Mouse (Mus musculus): Measurements from ENCODE around the gene Plekhg6. TPM values are rescaled to one million over a fixed set of nuclear protein-coding genes. Genes with fewer than 3 reads are reported as not detected.

Gene Plekhg6
- polyA plus RNA-seq (2014; fragmentation: Nextera tagmentation; extraction: Ambion mirVana) = 0.16 TPM in 1 of 2 replicates, not detected in the other

- DNase-seq (ENCODE audit: low spot score) = no peak
- WGBS = 9% methylated on average over 37 of the region's 40 CpGs
- Histone ChIP-seq H3K4me2 (ENCODE audit: low read length) (peak within 1 kb of the TSS; percentile 48), H3K9ac (ENCODE audit: low read length) (no peak within 1 kb of the TSS), H3K27me3 (replicated peaks; ENCODE audit: control insufficient read depth, insufficient read depth, low read length) (peaks cover 31% of the 10 kb centered on the region), H3K4me1 (ENCODE audit: control insufficient read depth, insufficient read depth, low read length) (no peaks in the 10 kb centered on the region), H3K27ac (ENCODE audit: low read depth, low read length) (no peak within 1 kb of the TSS), H3K9me3 (replicated peaks; ENCODE audit: control insufficient read depth, low read length) (no peaks in the 10 kb centered on the region), H3K4me3 (ENCODE audit: low read depth, low read length) (peak within 1 kb of the TSS; percentile 10), H3K36me3 (ENCODE audit: control insufficient read depth, insufficient read depth, low read length) (no peaks in the 10 kb centered on the region)
- ATAC-seq = no peak
Observed at GRCm38 (mm10) chr6:125380372-125381360, at the start of gene Plekhg6. Gene Plekhg6 (minus strand): TSS chr6:125380793.

GRCm38 (mm10) chr6:125429741-125430140 is 49.1 kb upstream of the Plekhg6 start:
- Histone ChIP-seq H3K9me3 (replicated peaks; ENCODE audit: control insufficient read depth, low read length) (no peaks in the 10 kb centered on the region), H3K27me3 (replicated peaks; ENCODE audit: control insufficient read depth, insufficient read depth, low read length) (no peaks in the 10 kb centered on the region), H3K27ac (ENCODE audit: low read depth, low read length) (no peak overlapping the region), H3K4me1 (ENCODE audit: control insufficient read depth, insufficient read depth, low read length) (peaks cover 4% of the 10 kb centered on the region; the same call in 1 of the 2 replicates), H3K9ac (ENCODE audit: low read length) (no peak overlapping the region), H3K36me3 (ENCODE audit: control insufficient read depth, insufficient read depth, low read length) (no peaks in the 10 kb centered on the region), H3K4me3 (ENCODE audit: low read depth, low read length) (no peak overlapping the region), H3K4me2 (ENCODE audit: low read length) (no peak overlapping the region)
- ATAC-seq (no peak), DNase-seq (ENCODE audit: low spot score) (no peak)
- 86% methylated on average over 6 of the region's 6 CpGs for WGBS

GRCm38 (mm10) chr6:125426383-125427360 is 46.1 kb upstream of the Plekhg6 start:
- no peaks in the 10 kb centered on the region for H3K27me3 ChIP-seq (replicated peaks; ENCODE audit: control insufficient read depth, insufficient read depth, low read length)
- H3K4me2 ChIP-seq (ENCODE audit: low read length) = peak overlapping the region; percentile 63
- H3K4me1 ChIP-seq (ENCODE audit: control insufficient read depth, insufficient read depth, low read length) = peaks cover 4% of the 10 kb centered on the region; the same call in 1 of the 2 replicates
- H3K9ac ChIP-seq (ENCODE audit: low read length) = peak overlapping the region; percentile 60
- WGBS = 3% methylated on average over 25 of the region's 25 CpGs
- no peak overlapping the region for H3K27ac ChIP-seq (ENCODE audit: low read depth, low read length)
- DNase-seq (ENCODE audit: low spot score) = peak; percentile 80
- ATAC-seq = peak; percentile 82
- peak overlapping the region; percentile 35 for H3K4me3 ChIP-seq (ENCODE audit: low read depth, low read length)
- no peaks in the 10 kb centered on the region for H3K36me3 ChIP-seq (ENCODE audit: control insufficient read depth, insufficient read depth, low read length)
- H3K9me3 ChIP-seq (replicated peaks; ENCODE audit: control insufficient read depth, low read length) = no peaks in the 10 kb centered on the region

GRCm38 (mm10) chr6:125425205-125426090 is 44.9 kb upstream of the Plekhg6 start:
- no peak overlapping the region for H3K9ac ChIP-seq (ENCODE audit: low read length)
- ATAC-seq (no peak), DNase-seq (ENCODE audit: low spot score) (no peak)
- H3K4me2 ChIP-seq (ENCODE audit: low read length) = no peak overlapping the region
- no peaks in the 10 kb centered on the region for H3K36me3 ChIP-seq (ENCODE audit: control insufficient read depth, insufficient read depth, low read length)
- H3K4me3 ChIP-seq (ENCODE audit: low read depth, low read length) = no peak overlapping the region
- H3K27me3 ChIP-seq (replicated peaks; ENCODE audit: control insufficient read depth, insufficient read depth, low read length) = no peaks in the 10 kb centered on the region
- H3K4me1 ChIP-seq (ENCODE audit: control insufficient read depth, insufficient read depth, low read length) = peaks cover 4% of the 10 kb centered on the region; the same call in 1 of the 2 replicates
- 58% methylated on average over 15 of the region's 15 CpGs for WGBS
- H3K27ac ChIP-seq (ENCODE audit: low read depth, low read length) = no peak overlapping the region
- H3K9me3 ChIP-seq (replicated peaks; ENCODE audit: control insufficient read depth, low read length) = no peaks in the 10 kb centered on the region

- Histone ChIP-seq H3K9me3 (replicated peaks; ENCODE audit: control insufficient read depth, low read length) (no peaks in the 10 kb centered on the region), H3K9ac (ENCODE audit: low read length) (no peak overlapping the region), H3K27ac (ENCODE audit: low read depth, low read length) (no peak overlapping the region), H3K4me1 (ENCODE audit: control insufficient read depth, insufficient read depth, low read length) (peaks cover 4% of the 10 kb centered on the region; the same call in 1 of the 2 replicates), H3K4me2 (ENCODE audit: low read length) (no peak overlapping the region), H3K36me3 (ENCODE audit: control insufficient read depth, insufficient read depth, low read length) (no peaks in the 10 kb centered on the region), H3K27me3 (replicated peaks; ENCODE audit: control insufficient read depth, insufficient read depth, low read length) (no peaks in the 10 kb centered on the region), H3K4me3 (ENCODE audit: low read depth, low read length) (no peak overlapping the region)
- DNase-seq (ENCODE audit: low spot score) = no peak
- no peak for ATAC-seq
- WGBS = 70% methylated on average over 3 of the region's 3 CpGs
Observed at GRCm38 (mm10) chr6:125424156-125424555, 43.6 kb upstream of the Plekhg6 start.

GRCm38 (mm10) chr6:125423507-125423906 is 42.9 kb upstream of the Plekhg6 start:
- peaks cover 4% of the 10 kb centered on the region; the same call in 1 of the 2 replicates for H3K4me1 ChIP-seq (ENCODE audit: control insufficient read depth, insufficient read depth, low read length)
- no peaks in the 10 kb centered on the region for H3K36me3 ChIP-seq (ENCODE audit: control insufficient read depth, insufficient read depth, low read length)
- DNase-seq (ENCODE audit: low spot score) = no peak
- no peaks in the 10 kb centered on the region for H3K27me3 ChIP-seq (replicated peaks; ENCODE audit: control insufficient read depth, insufficient read depth, low read length)
- H3K9ac ChIP-seq (ENCODE audit: low read length) = no peak overlapping the region
- H3K27ac ChIP-seq (ENCODE audit: low read depth, low read length) = no peak overlapping the region
- H3K9me3 ChIP-seq (replicated peaks; ENCODE audit: control insufficient read depth, low read length) = no peaks in the 10 kb centered on the region
- no peak overlapping the region for H3K4me2 ChIP-seq (ENCODE audit: low read length)
- ATAC-seq = no peak
- 44% methylated on average over 13 of the region's 13 CpGs for WGBS
- no peak overlapping the region for H3K4me3 ChIP-seq (ENCODE audit: low read depth, low read length)

GRCm38 (mm10) chr6:125423099-125423498 is 42.5 kb upstream of the Plekhg6 start:
- H3K9ac ChIP-seq (ENCODE audit: low read length) = no peak overlapping the region
- H3K4me1 ChIP-seq (ENCODE audit: control insufficient read depth, insufficient read depth, low read length) = peaks cover 4% of the 10 kb centered on the region; the same call in 1 of the 2 replicates
- no peak overlapping the region; the same call in 1 of the 2 replicates for H3K4me2 ChIP-seq (ENCODE audit: low read length)
- H3K4me3 ChIP-seq (ENCODE audit: low read depth, low read length) = no peak overlapping the region
- no peak for ATAC-seq
- H3K27me3 ChIP-seq (replicated peaks; ENCODE audit: control insufficient read depth, insufficient read depth, low read length) = no peaks in the 10 kb centered on the region
- no peak for DNase-seq (ENCODE audit: low spot score)
- H3K36me3 ChIP-seq (ENCODE audit: control insufficient read depth, insufficient read depth, low read length) = no peaks in the 10 kb centered on the region
- 43% methylated on average over 3 of the region's 3 CpGs for WGBS
- H3K9me3 ChIP-seq (replicated peaks; ENCODE audit: control insufficient read depth, low read length) = no peaks in the 10 kb centered on the region
- no peak overlapping the region for H3K27ac ChIP-seq (ENCODE audit: low read depth, low read length)

Data from forebrain, embryonic 14.5 days (tissue).